In the genomic region with DNA sequence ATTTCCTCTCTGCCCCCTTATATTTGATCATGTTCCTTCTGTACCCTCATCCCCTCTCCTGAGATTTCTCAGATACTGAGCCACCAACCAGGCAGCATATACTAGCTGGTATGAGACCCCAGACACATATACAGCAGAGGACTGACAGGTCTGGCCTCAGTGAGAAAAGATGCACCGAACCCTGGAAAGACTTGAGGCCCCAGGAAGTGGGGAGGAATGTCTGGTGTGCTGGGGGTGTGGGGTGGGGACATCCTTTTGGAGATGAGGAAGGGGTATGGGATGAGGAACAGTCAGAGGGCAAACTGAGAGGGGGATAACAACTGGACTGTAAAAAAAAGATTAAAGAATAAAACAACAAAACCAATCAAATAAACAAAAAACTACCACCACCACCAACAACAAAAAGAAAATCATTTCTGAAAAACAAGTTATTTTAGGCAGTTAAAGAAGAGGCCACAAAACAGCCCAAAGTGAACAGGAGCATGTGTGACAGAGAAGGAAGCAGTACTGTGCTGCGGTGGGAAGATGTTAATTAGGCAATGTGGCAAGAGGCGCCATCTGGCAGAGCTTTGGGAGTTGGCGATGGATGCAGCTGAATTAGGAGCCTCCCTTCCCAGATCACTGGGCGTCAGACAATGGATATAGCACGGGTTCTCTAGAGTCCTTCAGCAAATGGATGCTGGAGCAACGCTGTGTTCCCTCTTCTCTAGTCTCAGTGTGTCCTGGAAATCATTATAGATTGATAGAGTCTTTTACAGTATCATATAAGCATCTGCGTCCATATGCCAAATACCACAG, we compare ENCODE assay signal across 9 mouse cellular contexts. TPM values are rescaled to one million over a fixed set of nuclear protein-coding genes. Genes with fewer than 3 reads are reported as not detected.
DNase-seq lines count a peak whose midpoint lies in the region.
"Had no signal": no experiment of that assay in that cellular context is flagged by ENCODE, and none has a peak within 500 bp of the region (broad histone marks: within the 10 kb centered on the region; RNA-seq: fewer than 3 reads in every experiment).

No protein-coding gene starts in this region.

- peaks cover 10% of the 10 kb centered on the region; the same call in 1 of the 2 replicates for H3K4me1 ChIP-seq in hindbrain, embryonic 10.5 days (replicated peaks)

- H3K9me3 ChIP-seq in hindbrain, embryonic 10.5 days: no peaks in the 10 kb centered on the region

- H3K27me3 ChIP-seq in hindbrain, embryonic 10.5 days (ENCODE audit: insufficient read depth, poor library complexity, severe bottlenecking): no peaks in the 10 kb centered on the region

- DNase-seq in cerebellum, postnatal 10 days: peak; percentile 79 to 86
- DNase-seq in cerebellum, adult 9-11 months: no peak
- peak; percentile 21 for DNase-seq in hindbrain, embryonic 10.5 days (ENCODE audit: low spot score)
- DNase-seq in left cerebral cortex, adult 9 months (ENCODE audit: low spot score in 2 of 2): peak; percentile 64 to 91
- peak; percentile 92 for DNase-seq in right cerebral cortex, adult 18-20 months
- no peak for DNase-seq in cerebellum, adult 11 months
- no peak for DNase-seq in lung, postnatal 25 days (ENCODE audit: low spot score)
- no peak for DNase-seq in adrenal gland, adult 18-20 months (ENCODE audit: low spot score in 2 of 2)
- DNase-seq: kidney, postnatal 25 days had no signal

- H3K36me3 ChIP-seq in hindbrain, embryonic 10.5 days: no peaks in the 10 kb centered on the region

- WGBS in hindbrain, embryonic 10.5 days: 51% methylated on average over 8 of the region's 8 CpGs

- H3K4me3 ChIP-seq in hindbrain, embryonic 10.5 days: no peak overlapping the region

- H3K27ac ChIP-seq in hindbrain, embryonic 10.5 days: peak overlapping the region; percentile 16; the same call in 1 of the 2 replicates

RNA-seq across cellular contexts. Expression of gene Itga8, which starts 9.5 kb away (rescaled TPM):
- 3.2 and 5.5 TPM in 2 replicates for polyA plus RNA-seq in hindbrain, embryonic 10.5 days (2016; fragmentation: Nextera tagmentation; extraction: Ambion mirVana)
- total RNA-seq in adrenal gland, adult 18-20 months (2021): 10 to 100 TPM; 17.2 to 17.9 TPM

Comparison
In these comparisons a context has a peak if more than half of its experiments do, and no peak if none do; other contexts are left out.
1. DNase-seq: peak in cerebellum, postnatal 10 days (2 of 2), hindbrain, embryonic 10.5 days (single experiment), left cerebral cortex, adult 9 months (2 of 2) and right cerebral cortex, adult 18-20 months (single experiment); none in cerebellum, adult 9-11 months (single experiment), cerebellum, adult 11 months (single experiment), lung, postnatal 25 days (single experiment) and adrenal gland, adult 18-20 months (0 of 2).